Comparison of ENCODE assay signal across 10 mouse cellular contexts in the genomic region with DNA sequence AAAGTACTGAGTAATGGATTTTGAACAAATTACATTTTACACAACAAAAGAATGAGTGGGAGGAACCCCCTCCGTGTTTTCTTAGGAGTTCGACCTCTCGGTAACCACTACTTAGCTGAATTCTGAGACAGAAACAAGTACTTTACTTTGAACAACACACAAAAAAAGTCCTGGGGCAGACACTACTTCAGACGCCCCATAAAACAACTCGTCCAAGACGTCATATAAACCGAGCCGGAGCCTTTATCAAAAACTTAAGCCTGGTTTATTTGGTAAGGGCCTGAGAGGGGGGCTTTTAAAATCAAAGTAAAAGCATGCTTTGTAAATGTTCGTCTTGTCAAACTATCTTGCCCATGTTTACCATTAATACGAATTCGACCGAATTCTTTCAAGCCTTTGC. TPM values are rescaled to one million over a fixed set of nuclear protein-coding genes. Genes with fewer than 3 reads are reported as not detected.
DNase-seq lines count a peak whose midpoint lies in the region; ATAC-seq and TF ChIP-seq lines count a peak whose summit lies in the region.
"Had no signal": no experiment of that assay in that cellular context is flagged by ENCODE, and none has a peak within 500 bp of the region (broad histone marks: within the 10 kb centered on the region; RNA-seq: fewer than 3 reads in every experiment).

No protein-coding gene starts in this region.

- no peak for TF ChIP-seq POLR2A in brain, embryonic 14.5 days (IDR thresholded peaks at IDR 0.05; ENCODE audit: borderline replicate concordance, extremely low read depth, insufficient read depth, insufficient read length, poor library complexity, severe bottlenecking)

- H3K9ac ChIP-seq in heart, embryonic 16.5 days (ENCODE audit: low read length), result peak overlapping the region; percentile 75
- H3K9ac ChIP-seq in hindbrain, embryonic 13.5 days, result peak overlapping the region; percentile 91
- peak overlapping the region; percentile 88 for H3K9ac ChIP-seq in midbrain, embryonic 13.5 days (replicated peaks)

- H3K4me3 ChIP-seq in heart, embryonic 16.5 days (ENCODE audit: low read length), result peak overlapping the region; percentile 66
- peak overlapping the region; percentile 82 for H3K4me3 ChIP-seq in hindbrain, embryonic 13.5 days
- H3K4me3 ChIP-seq in midbrain, embryonic 13.5 days (replicated peaks), result peak overlapping the region; percentile 86

- peak overlapping the region; percentile 80 for H3K4me2 ChIP-seq in heart, embryonic 16.5 days (ENCODE audit: low read depth, low read length)
- H3K4me2 ChIP-seq in hindbrain, embryonic 13.5 days, result peak overlapping the region; percentile 63
- peak overlapping the region; percentile 62 for H3K4me2 ChIP-seq in midbrain, embryonic 13.5 days (replicated peaks)

- WGBS in heart, embryonic 16.5 days, result 7% methylated on average over 12 of the region's 12 CpGs
- 3% methylated on average over 12 of the region's 12 CpGs for WGBS in hindbrain, embryonic 13.5 days
- under 1% methylated on average over 12 of the region's 12 CpGs for WGBS in midbrain, embryonic 13.5 days

- H3K9me3 ChIP-seq in heart, embryonic 16.5 days (replicated peaks; ENCODE audit: control insufficient read depth, low read length), result no peaks in the 10 kb centered on the region
- no peaks in the 10 kb centered on the region for H3K9me3 ChIP-seq in hindbrain, embryonic 13.5 days
- H3K9me3 ChIP-seq in midbrain, embryonic 13.5 days, result no peaks in the 10 kb centered on the region
- H3K9me3 ChIP-seq: megakaryocyte, embryonic 14.5 days had no signal

- H3K27ac ChIP-seq in heart, embryonic 16.5 days (ENCODE audit: low read length), result no peak overlapping the region
- H3K27ac ChIP-seq in hindbrain, embryonic 13.5 days, result no peak overlapping the region
- H3K27ac ChIP-seq in midbrain, embryonic 13.5 days, result no peak overlapping the region

- H3K36me3 ChIP-seq in heart, embryonic 16.5 days (ENCODE audit: control insufficient read depth, insufficient read depth), result no peaks in the 10 kb centered on the region
- H3K36me3 ChIP-seq in hindbrain, embryonic 13.5 days, result no peaks in the 10 kb centered on the region
- H3K36me3 ChIP-seq in midbrain, embryonic 13.5 days, result no peaks in the 10 kb centered on the region

- no peaks in the 10 kb centered on the region for H3K27me3 ChIP-seq in heart, embryonic 16.5 days (ENCODE audit: control insufficient read depth, insufficient read depth, low read length)
- H3K27me3 ChIP-seq in hindbrain, embryonic 13.5 days, result no peaks in the 10 kb centered on the region
- H3K27me3 ChIP-seq in midbrain, embryonic 13.5 days, result no peaks in the 10 kb centered on the region

- no peak for DNase-seq in heart, adult 8-10 months (ENCODE audit: low spot score)
- DNase-seq in brain, embryonic 14.5 days (ENCODE audit: low read depth), result peak; percentile 37
- DNase-seq in right cerebral cortex, postnatal 25 days, result no peak
- no peak for DNase-seq in spleen, postnatal 10 days (ENCODE audit: low spot score in 2 of 2)
- DNase-seq: thymus, adult 18-20 months had no signal

- ATAC-seq in heart, embryonic 16.5 days (replicated peaks; ENCODE audit: extremely low read depth, insufficient read depth, low FRiP score), result no peak
- ATAC-seq in hindbrain, embryonic 13.5 days (ENCODE audit: low FRiP score), result no peak
- ATAC-seq in midbrain, embryonic 13.5 days, result no peak
- ATAC-seq in inflammation-experienced regulatory T-cells, adult 6 months, result no peak

- no peak for TF ChIP-seq CTCF in brain, embryonic 14.5 days (IDR thresholded peaks at IDR 0.05; ENCODE audit: borderline replicate concordance, extremely low read depth, insufficient read depth, insufficient read length)

- peaks cover 23% of the 10 kb centered on the region for H3K4me1 ChIP-seq in heart, embryonic 16.5 days (ENCODE audit: control insufficient read depth, insufficient read depth, low read length)
- peaks cover 51% of the 10 kb centered on the region for H3K4me1 ChIP-seq in hindbrain, embryonic 13.5 days (replicated peaks)
- peaks cover 48% of the 10 kb centered on the region for H3K4me1 ChIP-seq in midbrain, embryonic 13.5 days (replicated peaks)

RNA-seq across cellular contexts. Expression of gene Mpzl1, which starts 1.0 kb away (rescaled TPM):
- polyA plus RNA-seq in heart, embryonic 16.5 days (2015; fragmentation: Nextera tagmentation; extraction: Ambion mirVana), result 95.3 and 104 TPM in 2 replicates
- total RNA-seq in heart, adult 8-10 months (2022), result 10 to 100 TPM; 12.3 to 13.6 (median 12.4) TPM
- 142 and 156 TPM in 2 replicates for polyA plus RNA-seq in brain, embryonic 14.5 days (2012; rRNA removed)
- polyA plus RNA-seq in hindbrain, embryonic 13.5 days (2015; fragmentation: Nextera tagmentation; extraction: Ambion mirVana), result 151 and 157 TPM in 2 replicates
- polyA plus RNA-seq in midbrain, embryonic 13.5 days (2015; fragmentation: Nextera tagmentation; extraction: Ambion mirVana), result 135 and 147 TPM in 2 replicates
- polyA plus RNA-seq in inflammation-experienced regulatory T-cells, adult 6 months (2017; shearing (Covaris generic)), result under 1 TPM in 2 of 3 experiments, not detected in 1; 0.70 to 0.77 TPM

Comparison
In these comparisons a context has a peak if more than half of its experiments do, and no peak if none do; other contexts are left out.
1. RNA of gene Mpzl1, which starts 1.0 kb away (polyA plus RNA-seq): 151 to 157 TPM in hindbrain, embryonic 13.5 days, 135 to 147 TPM in midbrain, embryonic 13.5 days, 142 to 156 TPM in brain, embryonic 14.5 days and 95.3 to 104 TPM in heart, embryonic 16.5 days; 0.70 to 0.77 TPM in inflammation-experienced regulatory T-cells, adult 6 months; every median in the first group is over 10 times any median in the second.
2. Peak in every context shown above with its lines, with median percentiles within 50 percentile points of each other: H3K4me2 ChIP-seq, H3K4me3 ChIP-seq and H3K9ac ChIP-seq.